Mouse (Mus musculus): ENCODE results near the gene Kcnmb4. TPM values are rescaled to one million over a fixed set of nuclear protein-coding genes. Genes with fewer than 3 reads are reported as not detected.

Gene Kcnmb4
- total RNA-seq, 2 experiments from 2014 or later = not detected

Other genes with a start within 250 kb of the Kcnmb4 start
- 10 to 100 TPM; 26.0 to 27.8 TPM for gene Ptprb, start 198.4 kb downstream of the Kcnmb4 start, total RNA-seq (2021)
- 10 to 100 TPM; 27.6 to 30.5 TPM for gene Cnot2, start 107.6 kb upstream of the Kcnmb4 start, total RNA-seq (2021)